Mouse (Mus musculus): ENCODE results near the gene Jam3. TPM values are rescaled to one million over a fixed set of nuclear protein-coding genes. Genes with fewer than 3 reads are reported as not detected.

Jam3 gene
- 94.7 and 97.8 TPM in 2 replicates for polyA plus RNA-seq (2015; fragmentation: Nextera tagmentation; extraction: Ambion mirVana)

GRCm38 (mm10) chr9:27154763-27155530, at the start of gene Jam3:
TSS of gene Jam3 (minus strand) at chr9:27155421.
- Histone ChIP-seq H3K9me3 (no peaks in the 10 kb centered on the region), H3K9ac (peak within 1 kb of the TSS; percentile 88)
- WGBS: under 1% methylated on average over 58 of the region's 58 CpGs

GRCm38 (mm10) chr9:27204201-27204600, 49.0 kb upstream of the Jam3 start:
- Histone ChIP-seq H3K9ac (no peak overlapping the region), H3K27ac (no peak overlapping the region), H3K9me3 (no peaks in the 10 kb centered on the region), H3K36me3 (no peaks in the 10 kb centered on the region), H3K4me3 (no peak overlapping the region), H3K4me2 (no peak overlapping the region), H3K27me3 (no peaks in the 10 kb centered on the region), H3K4me1 (peaks cover 4% of the 10 kb centered on the region; the same call in 1 of the 2 replicates)
- 87% methylated on average over 6 of the region's 6 CpGs for WGBS
- no peak for ATAC-seq (ENCODE audit: insufficient number of reproducible peaks, insufficient read depth, low FRiP score, low TSS enrichment, low read depth)

More at GRCm38 (mm10) chr9:27154763-27155530, at the start of gene Jam3:
- peaks cover 18% of the 10 kb centered on the region for H3K4me1 ChIP-seq
- peak within 1 kb of the TSS; percentile 73 for H3K4me2 ChIP-seq
- ATAC-seq (ENCODE audit: insufficient number of reproducible peaks, insufficient read depth, low FRiP score, low TSS enrichment, low read depth): peak; percentile 92
- peak within 1 kb of the TSS; percentile 74 for H3K4me3 ChIP-seq
- no peaks in the 10 kb centered on the region for H3K36me3 ChIP-seq
- 0 out of 2 replicates have a peak, but pooled peaks cover 3% of the 10 kb centered on the region for H3K27me3 ChIP-seq
- peak within 1 kb of the TSS; percentile 94 for H3K27ac ChIP-seq

- no peak overlapping the region for H3K4me2 ChIP-seq
- peak; percentile 83; the same call in 1 of the 2 replicates for ATAC-seq (ENCODE audit: insufficient number of reproducible peaks, insufficient read depth, low FRiP score, low TSS enrichment, low read depth)
Observed at GRCm38 (mm10) chr9:27203134-27203533, 47.9 kb upstream of the Jam3 start.

GRCm38 (mm10) chr9:27201472-27202219, 46.4 kb upstream of the Jam3 start:
- H3K27ac ChIP-seq: no peak overlapping the region
- H3K27me3 ChIP-seq: no peaks in the 10 kb centered on the region
- no peak for ATAC-seq (ENCODE audit: insufficient number of reproducible peaks, insufficient read depth, low FRiP score, low TSS enrichment, low read depth)
- H3K36me3 ChIP-seq: no peaks in the 10 kb centered on the region
- no peak overlapping the region for H3K4me3 ChIP-seq
- no peak overlapping the region for H3K4me2 ChIP-seq
- peaks cover 4% of the 10 kb centered on the region; the same call in 1 of the 2 replicates for H3K4me1 ChIP-seq
- WGBS: 68% methylated on average over 8 of the region's 8 CpGs
- no peaks in the 10 kb centered on the region for H3K9me3 ChIP-seq
- H3K9ac ChIP-seq: no peak overlapping the region

More at GRCm38 (mm10) chr9:27203134-27203533, 47.9 kb upstream of the Jam3 start:
- H3K4me1 ChIP-seq: peaks cover 4% of the 10 kb centered on the region; the same call in 1 of the 2 replicates
- no peaks in the 10 kb centered on the region for H3K9me3 ChIP-seq
- 30% methylated on average over 2 of the region's 2 CpGs for WGBS
- no peak overlapping the region for H3K9ac ChIP-seq
- no peaks in the 10 kb centered on the region for H3K36me3 ChIP-seq
- no peaks in the 10 kb centered on the region for H3K27me3 ChIP-seq
- H3K27ac ChIP-seq: no peak overlapping the region
- H3K4me3 ChIP-seq: no peak overlapping the region

GRCm38 (mm10) chr9:27193592-27194080, 38.4 kb upstream of the Jam3 start:
- ATAC-seq (ENCODE audit: insufficient number of reproducible peaks, insufficient read depth, low FRiP score, low TSS enrichment, low read depth): no peak
- Histone ChIP-seq H3K9ac (no peak overlapping the region), H3K9me3 (no peaks in the 10 kb centered on the region), H3K27me3 (no peaks in the 10 kb centered on the region), H3K4me1 (peaks cover 35% of the 10 kb centered on the region), H3K27ac (no peak overlapping the region), H3K4me2 (no peak overlapping the region), H3K36me3 (no peaks in the 10 kb centered on the region), H3K4me3 (no peak overlapping the region)
- WGBS: 71% methylated on average over 5 of the region's 6 CpGs

GRCm38 (mm10) chr9:27192761-27193591, 37.8 kb upstream of the Jam3 start:
- peaks cover 35% of the 10 kb centered on the region for H3K4me1 ChIP-seq
- H3K9me3 ChIP-seq: no peaks in the 10 kb centered on the region
- H3K27me3 ChIP-seq: no peaks in the 10 kb centered on the region
- no peaks in the 10 kb centered on the region for H3K36me3 ChIP-seq
- WGBS: 55% methylated on average over 10 of the region's 10 CpGs
- no peak overlapping the region for H3K4me3 ChIP-seq
- no peak overlapping the region for H3K9ac ChIP-seq
- no peak for ATAC-seq (ENCODE audit: insufficient number of reproducible peaks, insufficient read depth, low FRiP score, low TSS enrichment, low read depth)
- H3K27ac ChIP-seq: no peak overlapping the region
- no peak overlapping the region for H3K4me2 ChIP-seq

GRCm38 (mm10) chr9:27192001-27192760, 37.0 kb upstream of the Jam3 start:
- peak overlapping the region; percentile 69 for H3K27ac ChIP-seq
- peak; percentile 90 for ATAC-seq (ENCODE audit: insufficient number of reproducible peaks, insufficient read depth, low FRiP score, low TSS enrichment, low read depth)
- H3K4me1 ChIP-seq: peaks cover 35% of the 10 kb centered on the region
- peak overlapping the region; percentile 36 for H3K4me3 ChIP-seq
- H3K9me3 ChIP-seq: no peaks in the 10 kb centered on the region
- WGBS: 7% methylated on average over 14 of the region's 14 CpGs
- H3K4me2 ChIP-seq: peak overlapping the region; percentile 68
- H3K36me3 ChIP-seq: no peaks in the 10 kb centered on the region
- H3K9ac ChIP-seq: peak overlapping the region; percentile 54; the same call in 1 of the 2 replicates
- no peaks in the 10 kb centered on the region for H3K27me3 ChIP-seq

- Histone ChIP-seq H3K9me3 (no peaks in the 10 kb centered on the region), H3K27ac (peak overlapping the region; percentile 69), H3K4me1 (peaks cover 35% of the 10 kb centered on the region), H3K27me3 (no peaks in the 10 kb centered on the region), H3K4me2 (peak overlapping the region; percentile 68), H3K36me3 (no peaks in the 10 kb centered on the region), H3K9ac (peak overlapping the region; percentile 54; the same call in 1 of the 2 replicates), H3K4me3 (peak overlapping the region; percentile 36)
- ATAC-seq (ENCODE audit: insufficient number of reproducible peaks, insufficient read depth, low FRiP score, low TSS enrichment, low read depth): peak; percentile 41
- WGBS: 3% methylated on average over 7 of the region's 7 CpGs
Observed at GRCm38 (mm10) chr9:27191501-27191981, 36.3 kb upstream of the Jam3 start.

- no peaks in the 10 kb centered on the region for H3K36me3 ChIP-seq
- no peak overlapping the region for H3K4me3 ChIP-seq
- 78% methylated on average over 8 of the region's 8 CpGs for WGBS
- H3K9me3 ChIP-seq: no peaks in the 10 kb centered on the region
- no peak overlapping the region for H3K27ac ChIP-seq
- no peak for ATAC-seq (ENCODE audit: insufficient number of reproducible peaks, insufficient read depth, low FRiP score, low TSS enrichment, low read depth)
- H3K4me2 ChIP-seq: no peak overlapping the region
- H3K27me3 ChIP-seq: no peaks in the 10 kb centered on the region
- H3K4me1 ChIP-seq: peaks cover 35% of the 10 kb centered on the region
- H3K9ac ChIP-seq: no peak overlapping the region
Observed at GRCm38 (mm10) chr9:27190461-27190860, 35.2 kb upstream of the Jam3 start.

- Histone ChIP-seq H3K36me3 (no peaks in the 10 kb centered on the region), H3K27ac (no peak overlapping the region), H3K9me3 (no peaks in the 10 kb centered on the region), H3K4me2 (no peak overlapping the region), H3K4me1 (peaks cover 35% of the 10 kb centered on the region), H3K4me3 (no peak overlapping the region), H3K9ac (no peak overlapping the region), H3K27me3 (no peaks in the 10 kb centered on the region)
- 50% methylated on average over 2 of the region's 2 CpGs for WGBS
- no peak for ATAC-seq (ENCODE audit: insufficient number of reproducible peaks, insufficient read depth, low FRiP score, low TSS enrichment, low read depth)
Observed at GRCm38 (mm10) chr9:27189306-27189705, 34.1 kb upstream of the Jam3 start.
